In genomic region chr3:89755283-89755682, GRCm38 (mm10) we compare ENCODE assay signal across 27 mouse cellular contexts. TPM values are rescaled to one million over a fixed set of nuclear protein-coding genes. Genes with fewer than 3 reads are reported as not detected.
DNase-seq lines count a peak whose midpoint lies in the region; ATAC-seq and TF ChIP-seq lines count a peak whose summit lies in the region.
"Had no signal": no experiment of that assay in that cellular context is flagged by ENCODE, and none has a peak within 500 bp of the region (broad histone marks: within the 10 kb centered on the region; RNA-seq: fewer than 3 reads in every experiment).

No protein-coding gene starts in this region.

- peak overlapping the region; percentile 6 for H3K27ac ChIP-seq in cerebellum, adult 2 months (ENCODE audit: insufficient read depth, low read length)
- no peak overlapping the region for H3K27ac ChIP-seq in kidney, embryonic 15.5 days
- H3K27ac ChIP-seq: forebrain, embryonic 10.5 days; forebrain, embryonic 13.5 days; heart, adult 2 months; heart, embryonic 10.5 days; hindbrain, embryonic 10.5 days; hindbrain, embryonic 13.5 days; intestine, embryonic 15.5 days had no signal

- peaks cover 16% of the 10 kb centered on the region for H3K36me3 ChIP-seq in kidney, embryonic 15.5 days

- no peak overlapping the region for H3K9ac ChIP-seq in kidney, embryonic 15.5 days
- H3K9ac ChIP-seq: forebrain, embryonic 13.5 days; hindbrain, embryonic 13.5 days; intestine, embryonic 15.5 days had no signal

- ATAC-seq in kidney, embryonic 15.5 days (replicated peaks; ENCODE audit: low FRiP score): no peak
- ATAC-seq: forebrain, embryonic 13.5 days; forebrain, embryonic 16.5 days; hindbrain, embryonic 16.5 days; intestine, embryonic 15.5 days; Patski had no signal

- H3K9me3 ChIP-seq in kidney, embryonic 15.5 days (replicated peaks): no peaks in the 10 kb centered on the region
- H3K9me3 ChIP-seq: forebrain, embryonic 10.5 days; forebrain, embryonic 13.5 days; G1E; heart, embryonic 10.5 days; hindbrain, embryonic 10.5 days; hindbrain, embryonic 13.5 days; intestine, embryonic 15.5 days had no signal

- WGBS in cerebellum, adult 2 months: 19% methylated on average over 6 of the region's 6 CpGs
- WGBS in kidney, embryonic 15.5 days: 71% methylated on average over 6 of the region's 6 CpGs

- no peak for TF ChIP-seq CTCF in cerebellum, adult 2 months (IDR thresholded peaks at IDR 0.05; ENCODE audit: borderline replicate concordance, insufficient read depth, low read depth, low read length)

- intact Hi-C loops in heart, postnatal 36 days (cut with DNase I): no loop called here

- peaks cover 48% of the 10 kb centered on the region for H3K4me1 ChIP-seq in cerebellum, adult 2 months (ENCODE audit: control insufficient read depth, insufficient read depth, low read length)
- H3K4me1 ChIP-seq in kidney, embryonic 15.5 days: no peaks in the 10 kb centered on the region
- H3K4me1 ChIP-seq: intestine, embryonic 15.5 days had no signal

- TF ChIP-seq POLR2A in cerebellum, adult 2 months (IDR thresholded peaks at IDR 0.05; ENCODE audit: borderline replicate concordance, insufficient read depth, low read length): no peak

- no peak overlapping the region for H3K4me3 ChIP-seq in cerebellum, adult 2 months (replicated peaks; ENCODE audit: insufficient read depth, low read depth, low read length)
- H3K4me3 ChIP-seq in kidney, embryonic 15.5 days (replicated peaks): no peak overlapping the region
- H3K4me3 ChIP-seq: forebrain, embryonic 10.5 days; forebrain, embryonic 13.5 days; heart, adult 2 months; heart, embryonic 10.5 days; hindbrain, embryonic 10.5 days; hindbrain, embryonic 13.5 days; intestine, embryonic 15.5 days had no signal

- no peaks in the 10 kb centered on the region for H3K27me3 ChIP-seq in cerebellum, adult 2 months (ENCODE audit: control insufficient read depth, insufficient read depth, low read length)
- no peaks in the 10 kb centered on the region for H3K27me3 ChIP-seq in kidney, embryonic 15.5 days
- H3K27me3 ChIP-seq: CH12.LX; forebrain, embryonic 13.5 days; hindbrain, embryonic 13.5 days; intestine, embryonic 15.5 days had no signal

- DNase-seq in cerebellum, adult 11-12 months: peak; percentile 67
- DNase-seq in cerebellum, postnatal 4 days (ENCODE audit: low spot score in 2 of 2): no peak
- DNase-seq in cerebellum, adult 2 months: peak; percentile 62 to 76
- peak; percentile 74 to 80 for DNase-seq in cerebellum, postnatal 10 days
- DNase-seq in cerebellum, postnatal 36 days: peak; percentile 59 to 61
- DNase-seq in heart, postnatal 36 days: no peak
- no peak for DNase-seq in layer of hippocampus, adult 18-20 months (ENCODE audit: low spot score in 2 of 2)
- DNase-seq: adrenal gland, postnatal 10 days; adrenal gland, postnatal 36 days; B cell, adult 2 months; gastrocnemius, postnatal 10 days; gastrocnemius, postnatal 36 days; heart, adult 2 months; kidney, adult 11 months; kidney, adult 8-10 months had no signal

- no peak overlapping the region for H3K4me2 ChIP-seq in kidney, embryonic 15.5 days
- H3K4me2 ChIP-seq: forebrain, embryonic 13.5 days; hindbrain, embryonic 13.5 days; intestine, embryonic 15.5 days had no signal

RNA-seq across cellular contexts. Expression of gene Chrnb2, which starts 9.1 kb away (rescaled TPM):
- polyA plus RNA-seq in cerebellum, adult 2 months (2012; rRNA removed): 46.2 and 51.4 TPM in 2 replicates
- total RNA-seq in heart, postnatal 36 days (2021): under 1 TPM; 0.08 to 0.19 TPM
- polyA plus RNA-seq in kidney, embryonic 15.5 days (2015; fragmentation: Nextera tagmentation; extraction: Ambion mirVana): 0.57 and 0.75 TPM in 2 replicates
- 10 to 100 TPM; 31.3 to 31.5 TPM for total RNA-seq in layer of hippocampus, adult 18-20 months (2021)

RNA-seq across cellular contexts. Expression of gene Ube2q1, which starts 18.1 kb away (rescaled TPM):
- polyA plus RNA-seq in cerebellum, adult 2 months (2012; rRNA removed): 52.7 and 55.7 TPM in 2 replicates
- 10 to 100 TPM; 24.4 to 26.9 TPM for total RNA-seq in heart, postnatal 36 days (2021)
- 11.0 and 12.5 TPM in 2 replicates for polyA plus RNA-seq in kidney, embryonic 15.5 days (2015; fragmentation: Nextera tagmentation; extraction: Ambion mirVana)
- 10 to 100 TPM; 94.7 to 96.2 TPM for total RNA-seq in layer of hippocampus, adult 18-20 months (2021)

RNA-seq across cellular contexts. Expression of gene Adar, which starts 40.5 kb away (rescaled TPM):
- polyA plus RNA-seq in cerebellum, adult 2 months (2012; rRNA removed): 108 and 112 TPM in 2 replicates
- 10 to 100 TPM; 13.2 to 13.7 TPM for total RNA-seq in heart, postnatal 36 days (2021)
- 10.4 and 11.7 TPM in 2 replicates for polyA plus RNA-seq in kidney, embryonic 15.5 days (2015; fragmentation: Nextera tagmentation; extraction: Ambion mirVana)
- total RNA-seq in layer of hippocampus, adult 18-20 months (2021): 100 to 1,000 TPM; 117 to 124 TPM

Comparison
In these comparisons a context has a peak if more than half of its experiments do, and no peak if none do; other contexts are left out.
1. DNase-seq: peak in cerebellum, adult 11-12 months (single experiment), cerebellum, adult 2 months (2 of 2), cerebellum, postnatal 10 days (2 of 2) and cerebellum, postnatal 36 days (2 of 2); none in cerebellum, postnatal 4 days (0 of 2), heart, postnatal 36 days (0 of 2) and layer of hippocampus, adult 18-20 months (0 of 2).
2. RNA of gene Chrnb2, which starts 9.1 kb away (total RNA-seq): 31.3 to 31.5 TPM in layer of hippocampus, adult 18-20 months; 0.08 to 0.19 TPM in heart, postnatal 36 days; every median in the first group is over 10 times any median in the second.
3. RNA of gene Adar, which starts 40.5 kb away (total RNA-seq): 117 to 124 TPM in layer of hippocampus, adult 18-20 months; 13.2 to 13.7 TPM in heart, postnatal 36 days; every median in the first group is over 4 times any median in the second.